Mouse (Mus musculus): ENCODE results near the gene Npy4r.

- TF ChIP-seq CTCF (IDR thresholded peaks at IDR 0.05; ENCODE audit: low read depth): no peak
- TF ChIP-seq EP300 (IDR thresholded peaks at IDR 0.05; ENCODE audit: low read depth): no peak
Measured at GRCm38 (mm10) chr14:34201231-34202035, 49.1 kb upstream of the Npy4r start, which contains the start of gene Gprin2.
